Mouse (Mus musculus) heart, embryonic 11.5 days (tissue): ENCODE data around the gene Rab34. TPM values are rescaled to one million over a fixed set of nuclear protein-coding genes. Genes with fewer than 3 reads are reported as not detected.

ENCODE experiments used
- microRNA-seq: library from miRNA; unstranded; fragments of <30 nt; microRNA quantifications from one replicate; pipeline ENCODE4, GENCODE M21; 2016; ENCODE audit warnings: borderline number of aligned reads
- polyA plus RNA-seq: library from polyadenylated mRNA; unstranded; fragments of >200 nt; fragmentation: Nextera tagmentation; extraction: Ambion mirVana; gene quantifications from 2 replicates; pipeline ENCODE4 v1.2.1, GENCODE M21; 2014

Rab34 gene
- polyA plus RNA-seq, 1 experiment from 2014 or later = 62.2 TPM

Small RNA genes lying within 50 kb of the gene (microRNA-seq; reads per million reads assigned to microRNA genes)
- 0.27 reads per million for gene Mir7653

Other genes with a start within 250 kb of the Rab34 start
- 9.1 and 14.2 TPM in 2 replicates for gene Phf12, start 205.7 kb upstream of the Rab34 start, polyA plus RNA-seq
- gene Dhrs13, start 156.2 kb upstream of the Rab34 start, polyA plus RNA-seq = 12.3 and 15.8 TPM in 2 replicates
- gene Flot2, start 150.5 kb upstream of the Rab34 start, polyA plus RNA-seq = 62.0 and 67.1 TPM in 2 replicates
- gene Eral1, start 108.0 kb upstream of the Rab34 start, polyA plus RNA-seq = 25.6 and 27.0 TPM in 2 replicates
- gene Fam222b, start 93.8 kb upstream of the Rab34 start, polyA plus RNA-seq = 22.4 and 26.9 TPM in 2 replicates
- gene Traf4, start 22.8 kb upstream of the Rab34 start, polyA plus RNA-seq = 34.2 and 38.4 TPM in 2 replicates
- gene Nek8, start 11.8 kb upstream of the Rab34 start, polyA plus RNA-seq = 9.9 and 10.6 TPM in 2 replicates
- 16.1 and 16.3 TPM in 2 replicates for gene Tlcd1, start 11.7 kb upstream of the Rab34 start, polyA plus RNA-seq
- 1,064 and 1,178 TPM in 2 replicates for gene Rpl23a, start 4.8 kb upstream of the Rab34 start, polyA plus RNA-seq
- gene Proca1, start 5.0 kb downstream of the Rab34 start, polyA plus RNA-seq = 4.2 TPM in 2 replicates
- 50.2 and 55.1 TPM in 2 replicates for gene Sdf2, start 57.3 kb downstream of the Rab34 start, polyA plus RNA-seq
- gene Supt6, start 57.6 kb downstream of the Rab34 start, polyA plus RNA-seq = 15.2 and 22.2 TPM in 2 replicates
- 69.4 and 86.5 TPM in 2 replicates for gene 2610507B11Rik, start 73.3 kb downstream of the Rab34 start, polyA plus RNA-seq
- 0.17 TPM in 1 of 2 replicates, not detected in the other for gene BC030499, start 102.4 kb downstream of the Rab34 start, polyA plus RNA-seq
- 31.7 and 32.8 TPM in 2 replicates for gene Spag5, start 113.1 kb downstream of the Rab34 start, polyA plus RNA-seq
- 11.2 and 12.4 TPM in 2 replicates for gene Aldoc, start 134.5 kb downstream of the Rab34 start, polyA plus RNA-seq
- gene Pigs, start 140.0 kb downstream of the Rab34 start, polyA plus RNA-seq = 58.7 and 61.8 TPM in 2 replicates
- gene Unc119, start 155.1 kb downstream of the Rab34 start, polyA plus RNA-seq = 44.9 and 48.1 TPM in 2 replicates
- 0.07 and 0.29 TPM in 2 replicates for gene Foxn1, start 198.1 kb downstream of the Rab34 start, polyA plus RNA-seq
- not detected in 2 replicates for gene Slc13a2, start 233.8 kb downstream of the Rab34 start, polyA plus RNA-seq